Mouse (Mus musculus) liver, adult 2 months (tissue): ENCODE results near the gene Gm49776.

Source experiments
- CTCF ChIP-seq: fragments of 200-500 bp; IDR thresholded peaks from 2 replicates; pipeline ENCODE4 v1.5.1; 2011; ENCODE audit warnings: low read depth, low read length, control low read depth
- POLR2A ChIP-seq: fragments of 200-500 bp; IDR thresholded peaks from 2 replicates; pipeline ENCODE4 v1.6.1; 2011; ENCODE audit warnings: low read length, control low read depth; ENCODE audit not compliant: insufficient read depth; ENCODE audit errors: extremely low read depth

DNA sequence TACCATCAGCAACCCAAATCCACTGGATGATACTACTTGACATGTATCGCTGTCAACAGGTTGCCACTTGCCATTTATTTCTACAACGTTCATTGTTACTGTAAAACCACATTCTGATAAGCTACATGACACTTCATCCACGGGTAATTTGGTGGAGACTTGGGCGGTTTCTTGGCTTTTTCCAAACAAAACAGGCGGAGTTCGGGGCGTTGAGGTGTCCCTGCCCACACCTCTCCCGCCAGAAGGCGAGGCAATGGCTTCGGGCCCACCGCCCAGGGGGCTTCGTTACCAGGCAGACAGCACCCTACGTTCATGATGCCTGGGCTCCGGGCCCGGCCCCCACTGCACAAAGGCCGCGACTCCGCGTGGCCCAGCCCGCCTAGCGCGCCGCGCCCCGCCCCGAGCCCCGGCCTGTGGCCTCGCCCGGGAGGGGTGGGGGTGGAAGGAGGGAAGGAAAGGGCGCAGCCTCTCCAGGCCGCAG is 30.5 kb upstream of the Gm49776 start:
- no peak for TF ChIP-seq POLR2A
- no peak for TF ChIP-seq CTCF
